Mouse (Mus musculus) embryo, embryonic 9.5 days (tissue): ENCODE measurements around the gene Gpatch8.

Source experiments
- DNase-seq: peaks from one replicate; pipeline ENCODE4 v3.0.0-alpha.2; 2017; ENCODE audit errors: extremely low spot score

Gene Gpatch8

DNA sequence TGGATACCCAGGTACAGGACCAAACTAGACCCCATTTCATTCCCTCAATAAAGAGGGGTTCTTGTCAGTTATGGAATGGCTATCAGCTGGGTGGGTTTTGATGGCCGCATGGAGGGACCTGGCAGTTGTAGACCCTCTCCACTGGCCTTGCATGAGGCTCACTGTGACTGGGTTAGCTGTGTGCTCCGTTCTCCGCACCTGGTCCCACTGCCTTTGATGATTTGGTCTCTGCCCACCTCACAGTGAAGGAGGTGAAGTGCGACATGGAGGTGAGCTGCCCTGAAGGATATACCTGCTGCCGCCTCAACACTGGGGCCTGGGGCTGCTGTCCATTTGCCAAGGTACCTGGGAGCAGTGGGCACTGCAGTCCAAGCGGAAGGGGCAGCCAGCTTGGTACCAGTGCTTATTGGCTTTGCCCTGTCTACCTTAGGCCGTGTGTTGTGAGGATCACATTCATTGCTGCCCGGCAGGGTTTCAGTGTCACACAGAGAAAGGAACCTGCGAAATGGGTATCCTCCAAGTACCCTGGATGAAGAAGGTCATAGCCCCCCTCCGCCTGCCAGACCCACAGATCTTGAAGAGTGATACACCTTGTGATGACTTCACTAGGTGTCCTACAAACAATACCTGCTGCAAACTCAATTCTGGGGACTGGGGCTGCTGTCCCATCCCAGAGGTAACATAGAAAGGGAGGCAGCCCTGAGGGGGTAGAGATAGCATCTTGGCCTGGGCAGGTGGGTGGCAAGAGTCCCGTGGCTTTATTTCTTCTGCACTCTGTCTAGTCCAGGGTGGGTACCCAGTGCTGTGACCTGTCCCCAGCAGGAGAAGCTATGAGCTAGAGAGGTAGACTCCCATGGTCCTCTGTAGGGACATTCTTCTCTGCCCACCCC, 121.1 kb downstream of the Gpatch8 start:
- no peak for DNase-seq

DNA sequence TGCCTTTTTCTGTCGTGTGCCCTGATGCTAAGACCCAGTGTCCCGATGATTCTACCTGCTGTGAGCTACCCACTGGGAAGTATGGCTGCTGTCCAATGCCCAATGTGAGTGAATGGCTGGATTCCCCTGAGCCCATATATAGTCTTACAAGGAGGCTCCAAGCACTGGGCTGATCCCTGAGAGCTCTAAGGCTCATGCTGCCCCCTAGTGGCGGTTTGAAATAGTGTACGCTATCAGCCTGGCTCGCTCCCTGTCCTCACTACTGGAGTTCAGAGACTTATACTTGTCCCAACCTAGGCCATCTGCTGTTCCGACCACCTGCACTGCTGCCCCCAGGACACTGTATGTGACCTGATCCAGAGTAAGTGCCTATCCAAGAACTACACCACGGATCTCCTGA, 121.8 kb downstream of the Gpatch8 start:
- peak; percentile 86 for DNase-seq

DNA sequence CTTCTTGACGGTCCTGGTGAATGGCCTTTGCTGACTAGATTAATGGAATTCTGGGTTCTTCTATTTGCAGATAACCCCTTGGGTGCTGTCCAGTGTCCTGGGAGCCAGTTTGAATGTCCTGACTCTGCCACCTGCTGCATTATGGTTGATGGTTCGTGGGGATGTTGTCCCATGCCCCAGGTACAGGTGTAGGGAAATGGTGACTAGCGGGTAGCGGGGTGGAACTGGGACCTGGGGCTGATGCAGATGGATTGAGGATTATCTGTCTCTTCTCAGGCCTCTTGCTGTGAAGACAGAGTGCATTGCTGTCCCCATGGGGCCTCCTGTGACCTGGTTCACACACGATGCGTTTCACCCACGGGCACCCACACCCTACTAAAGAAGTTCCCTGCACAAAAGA, 122.3 kb downstream of the Gpatch8 start:
- DNase-seq: no peak

DNA sequence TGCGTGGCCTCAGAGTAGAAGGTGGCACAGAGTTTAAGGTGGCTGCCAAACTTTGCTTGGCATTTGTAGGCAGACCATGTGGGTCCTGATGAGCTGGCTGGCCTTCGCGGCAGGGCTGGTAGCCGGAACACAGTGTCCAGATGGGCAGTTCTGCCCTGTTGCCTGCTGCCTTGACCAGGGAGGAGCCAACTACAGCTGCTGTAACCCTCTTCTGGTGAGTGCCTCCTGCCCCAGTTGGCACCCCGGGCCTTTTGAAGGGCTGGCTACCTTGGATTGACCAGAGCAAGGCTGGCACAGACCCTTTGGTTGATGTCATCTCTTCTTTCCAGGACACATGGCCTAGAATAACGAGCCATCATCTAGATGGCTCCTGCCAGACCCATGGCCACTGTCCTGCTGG, 123.3 kb downstream of the Gpatch8 start:
- no peak for DNase-seq

DNA sequence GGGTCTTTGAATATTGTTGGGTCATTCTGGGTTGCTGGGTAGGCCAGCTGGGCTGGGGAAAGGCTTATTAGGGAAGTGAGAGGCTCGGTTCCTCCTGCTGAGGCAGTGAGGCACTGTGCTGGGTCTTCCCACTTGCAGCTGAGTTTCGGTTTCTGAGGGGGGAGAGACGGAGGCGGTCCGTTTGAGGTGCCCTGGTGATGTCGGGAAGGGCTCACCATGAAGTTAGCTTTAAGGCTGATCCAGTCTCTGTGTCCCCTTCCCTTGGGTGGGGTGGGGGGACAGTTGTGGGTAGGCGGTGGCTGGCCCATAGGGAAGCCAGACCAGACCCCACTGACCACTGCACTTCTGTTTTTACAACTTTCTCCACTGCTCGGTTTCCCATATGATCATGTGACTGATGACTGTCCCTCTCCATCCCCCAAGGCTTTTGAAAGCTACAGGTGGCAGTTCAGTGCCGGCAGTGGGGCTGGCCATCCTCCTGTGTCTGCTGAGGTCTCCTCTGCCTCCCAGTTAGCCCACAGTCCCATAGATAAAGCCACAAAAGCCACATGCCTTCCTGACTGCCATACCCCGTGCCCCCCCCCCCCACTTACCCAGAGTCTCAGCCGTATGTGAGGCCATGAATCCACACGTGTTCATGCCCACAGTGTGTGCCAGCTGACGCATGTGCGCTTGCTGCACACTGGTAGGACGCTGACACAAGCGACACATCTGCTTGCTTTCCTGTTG, 123.9 kb downstream of the Gpatch8 start:
- no peak for DNase-seq

DNA sequence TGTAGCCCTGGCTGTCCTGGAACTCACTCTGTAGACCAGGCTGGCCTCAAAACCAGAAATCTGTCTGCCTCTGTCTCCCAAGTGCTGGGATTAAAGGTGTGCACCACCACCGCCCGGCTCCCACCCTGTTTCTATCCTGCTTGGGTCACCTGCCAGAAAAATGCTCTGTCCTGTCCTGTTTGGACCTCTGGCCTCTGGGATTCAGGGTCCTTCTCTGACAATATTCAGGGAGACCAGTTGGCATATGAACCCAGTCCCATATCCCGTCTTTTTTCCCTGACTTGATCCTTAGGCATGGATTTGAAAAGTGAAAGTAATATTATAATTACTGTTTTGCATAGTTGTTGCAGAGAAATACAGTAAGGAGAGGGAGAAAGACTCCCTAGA, 124.5 kb downstream of the Gpatch8 start:
- no peak for DNase-seq

DNA sequence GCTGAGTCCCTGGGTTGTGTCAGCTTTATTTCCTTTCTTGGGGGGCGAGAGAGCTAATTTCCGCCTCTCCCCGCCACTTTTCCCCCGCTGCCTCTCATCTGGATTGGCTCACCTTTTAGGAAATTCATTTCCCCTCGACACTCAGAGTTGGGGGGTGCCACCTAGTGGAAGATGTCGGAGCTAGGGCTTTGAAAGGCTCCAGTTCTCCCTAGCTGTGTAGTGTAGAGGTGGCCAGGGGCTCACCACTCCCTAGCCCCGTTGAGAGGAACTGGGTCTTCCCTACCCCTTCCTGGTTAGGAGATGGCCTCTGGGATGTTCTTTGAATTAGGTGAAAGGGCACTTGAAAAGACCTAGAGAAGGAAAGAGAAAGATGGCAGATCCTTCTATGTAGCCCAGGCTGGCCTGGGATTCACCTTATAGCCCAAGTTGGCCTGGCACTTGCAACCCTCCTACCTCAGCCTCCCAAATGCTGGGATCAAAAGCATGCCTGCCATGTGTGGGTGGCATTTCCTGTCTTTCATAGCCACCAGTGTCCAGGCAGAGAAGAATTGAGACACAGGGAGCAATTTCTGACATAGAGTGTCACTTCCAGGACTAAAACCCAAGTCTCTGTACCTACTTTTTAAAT, 125.1 kb downstream of the Gpatch8 start:
- DNase-seq: peak; percentile 77

DNA sequence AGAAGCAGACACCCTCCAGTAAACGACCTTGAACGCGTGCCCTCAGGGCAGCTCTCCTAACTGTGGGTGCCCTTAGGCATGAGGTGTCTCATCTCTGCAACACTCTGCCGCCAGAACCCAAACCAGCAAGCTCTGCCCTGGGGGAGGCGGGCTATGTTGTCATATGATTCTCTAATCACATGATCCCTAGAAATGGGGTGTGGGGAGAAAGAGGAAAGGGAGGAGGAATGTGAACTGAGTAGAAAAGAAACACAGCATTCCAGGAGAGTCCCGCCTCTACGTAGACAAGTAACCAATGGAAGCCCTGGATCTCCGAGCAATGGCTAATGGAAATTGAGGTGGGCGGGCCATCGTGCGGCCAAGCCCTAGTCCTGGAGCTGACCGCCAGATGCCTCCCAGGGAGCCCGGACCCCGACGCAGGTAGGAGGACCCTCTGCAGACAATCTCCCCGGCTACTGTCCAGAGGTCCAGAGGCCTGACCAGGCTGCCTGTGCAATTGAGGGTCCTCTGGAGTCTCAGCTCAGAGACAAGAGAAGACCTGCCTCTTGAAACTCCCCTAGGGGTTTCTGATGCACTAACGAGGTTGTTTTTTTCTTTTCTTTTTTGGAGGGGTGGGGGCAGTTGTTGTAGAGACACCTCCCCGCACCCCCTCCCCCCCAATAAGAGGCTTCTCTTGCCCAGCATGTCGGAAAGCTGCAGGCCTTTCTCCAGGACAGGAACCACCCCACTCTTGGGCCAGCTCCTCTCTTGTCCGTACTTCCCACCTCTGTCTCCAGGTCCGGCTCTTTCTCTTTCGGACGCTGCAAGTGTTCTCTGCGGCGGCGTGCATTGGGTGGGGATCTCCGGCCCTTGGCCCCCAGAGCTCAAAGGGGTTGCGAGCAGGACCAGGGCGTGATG, 125.8 kb downstream of the Gpatch8 start, which contains the start of gene Grn:
Grn (plus strand) TSS at position 195 of the 897 bp plus-strand sequence.
- peak; percentile 87 for DNase-seq

DNA sequence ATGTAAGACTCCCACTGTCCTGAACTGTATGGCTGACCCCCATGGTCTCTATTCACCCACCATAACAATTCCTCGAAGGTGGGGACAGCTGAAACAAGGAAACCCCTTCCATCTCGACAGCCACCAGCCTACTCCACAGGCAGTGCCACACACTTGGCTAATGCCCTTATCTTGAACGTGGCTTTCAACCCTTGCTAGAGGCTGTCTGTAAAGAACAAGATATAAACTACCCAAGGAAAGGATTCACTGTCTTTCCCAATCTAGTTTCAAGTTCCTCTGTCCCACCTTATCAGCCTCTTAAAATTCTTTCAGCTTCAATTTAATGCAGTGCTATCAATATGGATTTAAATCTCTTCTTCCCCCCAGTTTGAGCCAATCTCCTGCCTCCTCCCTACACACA, 126.6 kb downstream of the Gpatch8 start:
- DNase-seq: no peak

DNA sequence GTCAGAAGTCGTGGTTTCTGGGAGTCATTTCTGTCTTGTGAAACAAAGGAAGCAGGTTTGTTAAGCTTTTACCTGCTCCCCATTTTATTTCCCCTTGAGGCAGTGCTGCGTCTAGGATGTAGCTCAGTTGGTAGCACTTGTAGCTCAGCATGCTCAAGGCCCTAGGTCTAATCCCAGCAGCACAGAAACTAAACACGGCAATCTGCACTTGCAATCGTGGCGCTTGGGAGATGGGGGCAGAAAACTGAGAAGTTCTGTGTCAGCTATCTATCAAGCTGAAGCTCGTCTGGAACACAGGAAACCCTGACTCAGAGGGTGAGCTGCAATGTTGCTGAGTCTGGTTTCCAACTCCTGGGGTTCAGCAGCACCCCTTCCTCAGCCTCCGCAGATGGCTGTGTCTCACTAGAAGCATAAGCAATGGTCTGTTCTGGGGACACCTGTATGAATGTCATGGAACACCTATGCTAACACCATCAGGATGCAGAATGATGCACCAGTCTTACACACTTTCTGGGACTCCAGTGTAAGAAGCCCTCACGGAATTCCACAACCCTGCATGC, 127.1 kb downstream of the Gpatch8 start:
- no peak for DNase-seq
